Mouse (Mus musculus) lung, postnatal 0 days (tissue): ENCODE data around the gene 9330182L06Rik.

ENCODE experiments used
- CTCF ChIP-seq: IDR thresholded peaks from 2 replicates; pipeline ENCODE4 v1.5.1; 2016; ENCODE audit warnings: antibody characterized with exemption, mild to moderate bottlenecking
- EP300 ChIP-seq: IDR thresholded peaks from 2 replicates; pipeline ENCODE4 v1.6.1; 2016; ENCODE audit warnings: antibody characterized with exemption, mild to moderate bottlenecking, control low read depth

- TF ChIP-seq CTCF (no peak), EP300 (no peak)
Observed at GRCm38 (mm10) chr5:9446146-9446545, 180.2 kb downstream of the 9330182L06Rik start.
